Mouse (Mus musculus): ENCODE data around the gene Vars. TPM values are rescaled to one million over a fixed set of nuclear protein-coding genes. Genes with fewer than 3 reads are reported as not detected.
"Not testable (repeated sequence)": the region's sequence is repeated elsewhere in the genome, so short reads cannot be mapped to it uniquely, and the experiment has no call there.

Vars gene
- polyA plus RNA-seq (2017; shearing (Covaris generic)) = 10 to 100 TPM; 27.2 to 30.9 (median 30.8) TPM

DNA sequence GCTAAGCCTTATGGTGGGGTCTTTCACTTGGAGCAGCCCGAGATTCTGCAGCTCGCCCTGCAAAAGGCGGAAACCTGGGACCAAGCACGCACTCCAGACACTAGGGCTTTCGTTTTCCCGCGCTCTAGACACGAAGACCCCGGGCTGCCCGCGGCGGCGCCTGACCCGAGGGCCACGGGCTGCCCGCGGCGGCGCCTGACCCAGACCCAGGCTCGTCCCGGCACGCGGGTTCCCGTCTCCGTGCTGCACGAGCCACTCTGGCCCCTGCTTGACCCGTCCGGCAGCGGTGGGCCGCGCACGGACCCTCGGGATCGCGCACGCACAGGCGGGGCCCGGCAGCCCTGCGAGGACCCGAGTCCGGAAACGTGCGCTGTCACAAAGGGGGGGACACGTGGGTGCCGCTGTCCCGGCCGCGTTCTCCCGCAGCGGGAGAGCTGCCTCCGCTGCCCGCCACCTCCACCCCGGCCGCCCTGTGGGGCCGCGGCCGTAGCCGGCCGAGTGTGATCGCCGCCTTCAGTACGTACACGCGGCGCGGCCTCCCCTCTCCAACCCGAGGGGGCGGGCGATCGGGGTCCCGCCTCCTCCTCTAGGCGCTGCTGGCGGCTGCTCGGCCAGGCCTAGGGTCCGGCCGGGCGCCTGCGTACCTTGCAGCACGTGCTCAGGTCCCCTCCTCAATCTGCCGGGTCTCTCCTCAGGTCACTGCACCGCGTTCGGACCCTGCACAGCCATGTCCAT is at the start of gene Vars:
Gene Vars (plus strand): TSS at position 271 of the 735 bp plus-strand sequence.
- peak; percentile 73 for ATAC-seq

- ATAC-seq = peak; percentile 19
These were observed 49.0 kb upstream of the Vars start for GRCm38 (mm10) chr17:34951636-34952377.

GRCm38 (mm10) chr17:34952378-34953040 is 48.3 kb upstream of the Vars start:
- peak; percentile 72 for ATAC-seq

DNA sequence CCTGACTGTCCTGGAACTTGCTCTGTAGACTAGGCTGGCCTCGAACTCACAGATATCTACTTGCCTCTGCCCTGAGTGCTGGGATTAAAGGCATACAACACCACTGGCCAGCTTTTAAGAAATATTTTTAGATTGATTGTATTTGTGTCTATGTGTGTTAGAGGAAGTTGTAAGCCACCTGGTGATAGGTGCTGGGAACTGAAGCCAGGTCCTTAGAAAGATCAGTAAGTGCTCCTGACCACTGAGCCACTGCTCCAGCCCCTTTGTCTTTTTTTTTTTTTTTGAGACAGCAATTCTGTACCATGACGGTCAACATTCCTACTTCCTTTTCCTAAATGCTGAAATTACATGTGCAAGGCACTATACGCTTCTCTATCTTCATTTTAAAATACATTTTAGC is 47.5 kb upstream of the Vars start:
- ATAC-seq = no peak

- ATAC-seq = no peak
These were observed 46.9 kb upstream of the Vars start for GRCm38 (mm10) chr17:34953904-34954303.

GRCm38 (mm10) chr17:34954831-34955230 is 46.0 kb upstream of the Vars start:
- ATAC-seq = no peak

DNA sequence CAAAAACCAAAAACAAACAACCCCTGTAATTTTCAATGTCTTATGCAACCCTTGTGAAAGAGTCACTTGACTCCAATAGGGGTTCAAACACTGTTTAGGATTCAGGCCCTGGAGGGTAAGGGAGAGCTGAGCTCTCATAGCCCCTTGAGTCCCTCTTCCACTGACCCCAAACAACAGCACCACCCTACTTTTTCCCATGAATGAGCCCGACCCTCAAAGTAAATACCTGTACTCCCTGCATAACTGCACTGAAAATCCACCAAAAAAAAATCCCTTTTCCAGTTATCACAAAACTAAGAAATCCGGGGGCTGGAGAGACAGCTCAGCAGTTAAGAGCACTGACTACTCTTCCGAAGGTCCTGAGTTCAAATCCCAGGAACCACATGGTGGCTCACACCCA is 44.9 kb upstream of the Vars start:
- ATAC-seq = no peak

- ATAC-seq = no peak
These were observed 44.4 kb upstream of the Vars start for GRCm38 (mm10) chr17:34956340-34956739.

- not testable (repeated sequence) for ATAC-seq
These were observed 43.5 kb upstream of the Vars start for GRCm38 (mm10) chr17:34957291-34957690.

- ATAC-seq = not testable (repeated sequence)
These were observed 42.8 kb upstream of the Vars start for GRCm38 (mm10) chr17:34957966-34958365.

- peak; percentile 19 for ATAC-seq
These were observed 42.1 kb upstream of the Vars start for GRCm38 (mm10) chr17:34958734-34959129.

- ATAC-seq = peak; percentile 95
These were observed 41.5 kb upstream of the Vars start, which contains the start of gene Hspa1b for GRCm38 (mm10) chr17:34959130-34959778. TSS of gene Hspa1b (minus strand) at chr17:34959238.

DNA sequence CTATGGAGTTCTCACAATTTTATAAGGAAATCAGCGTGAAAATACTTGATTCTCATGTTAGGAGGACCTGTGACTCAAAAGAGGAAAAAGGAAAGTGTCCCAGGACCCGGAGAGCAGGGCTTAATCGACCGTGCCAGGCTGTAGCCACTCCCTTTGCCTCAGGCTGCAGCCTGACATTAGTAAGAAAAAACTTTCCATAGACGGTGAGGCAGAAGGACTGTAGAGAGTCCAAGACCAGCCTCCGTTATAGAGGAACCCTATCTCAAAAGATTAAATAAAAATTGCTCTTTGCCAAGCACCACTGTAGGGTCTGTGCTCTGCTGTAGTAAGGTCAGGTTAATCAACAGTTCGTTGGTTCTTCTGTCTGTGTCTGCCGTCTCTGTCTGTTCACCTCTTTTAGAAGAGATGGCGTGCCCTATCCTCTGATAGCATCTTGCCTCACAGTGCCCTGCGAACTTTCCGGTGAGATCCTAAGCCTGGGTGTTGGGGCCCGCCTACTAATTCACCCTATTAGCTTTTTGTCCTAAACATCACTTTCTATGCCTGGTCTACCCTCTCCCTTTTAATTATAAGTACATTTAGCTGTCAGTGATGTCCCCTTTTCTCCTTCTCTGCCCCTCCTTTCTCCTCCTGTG is 40.8 kb upstream of the Vars start:
- ATAC-seq = no peak

DNA sequence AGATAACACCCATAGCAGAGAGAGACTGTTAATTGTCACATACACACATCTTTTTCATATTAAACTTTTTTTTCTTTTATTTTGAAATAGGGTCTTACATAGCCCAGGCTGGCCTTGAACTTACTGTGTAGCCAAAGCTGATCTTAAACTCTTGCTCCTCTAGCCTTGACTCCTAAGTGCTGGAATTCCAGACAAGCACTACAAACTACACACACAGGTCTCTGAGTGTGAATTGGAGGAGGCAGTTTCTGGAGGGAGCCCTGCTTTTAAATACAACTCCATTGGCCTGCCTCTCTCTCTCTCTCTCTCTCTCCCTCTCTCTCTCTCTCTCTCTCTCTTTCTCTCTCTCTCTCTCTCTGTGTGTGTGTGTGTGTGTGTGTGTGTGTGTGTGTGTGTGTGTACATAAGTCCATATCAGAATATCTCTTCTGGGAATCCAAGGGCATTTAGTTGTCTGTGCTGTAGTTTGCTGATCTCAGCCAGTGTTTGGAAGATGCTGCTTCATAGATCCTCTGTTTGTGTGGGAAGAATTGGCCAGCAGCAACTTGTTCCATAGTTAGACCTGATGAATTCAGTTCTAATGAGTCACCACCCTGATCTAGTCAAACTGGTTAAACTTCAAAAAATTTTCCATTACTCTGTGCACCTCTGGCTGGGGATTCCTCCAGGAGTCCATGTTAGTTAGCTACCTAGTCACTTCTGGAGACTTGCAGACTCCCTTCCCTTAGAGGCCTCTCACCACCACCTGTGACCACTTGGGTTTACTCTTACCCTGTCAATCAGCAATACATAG is 39.9 kb upstream of the Vars start:
- no peak for ATAC-seq

DNA sequence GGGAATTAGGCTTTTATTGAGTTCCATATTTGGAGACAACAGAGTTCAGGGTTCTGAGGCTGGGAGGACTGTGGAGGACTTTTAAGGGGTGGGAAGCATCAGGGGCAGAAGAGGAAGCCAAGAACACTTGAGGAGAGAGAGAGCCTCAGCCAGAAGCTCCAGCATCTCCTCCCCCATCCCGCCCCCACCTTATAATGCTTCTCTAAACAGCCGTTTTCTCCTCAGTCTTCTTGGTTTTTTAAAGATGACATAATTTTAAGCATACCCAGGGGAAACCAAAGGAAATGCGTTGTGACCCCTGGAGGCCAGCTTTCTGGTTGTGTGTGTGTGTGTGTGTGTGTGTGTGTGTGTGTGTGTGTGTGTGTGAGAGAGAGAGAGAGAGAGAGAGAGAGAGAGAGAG is 38.7 kb upstream of the Vars start:
- ATAC-seq = no peak

GRCm38 (mm10) chr17:34962841-34963240 is 37.9 kb upstream of the Vars start:
- ATAC-seq = no peak

- no peak for ATAC-seq
These were observed 36.1 kb upstream of the Vars start for GRCm38 (mm10) chr17:34964640-34965049.

- no peak for ATAC-seq
These were observed 35.2 kb upstream of the Vars start for GRCm38 (mm10) chr17:34965627-34966026.

DNA sequence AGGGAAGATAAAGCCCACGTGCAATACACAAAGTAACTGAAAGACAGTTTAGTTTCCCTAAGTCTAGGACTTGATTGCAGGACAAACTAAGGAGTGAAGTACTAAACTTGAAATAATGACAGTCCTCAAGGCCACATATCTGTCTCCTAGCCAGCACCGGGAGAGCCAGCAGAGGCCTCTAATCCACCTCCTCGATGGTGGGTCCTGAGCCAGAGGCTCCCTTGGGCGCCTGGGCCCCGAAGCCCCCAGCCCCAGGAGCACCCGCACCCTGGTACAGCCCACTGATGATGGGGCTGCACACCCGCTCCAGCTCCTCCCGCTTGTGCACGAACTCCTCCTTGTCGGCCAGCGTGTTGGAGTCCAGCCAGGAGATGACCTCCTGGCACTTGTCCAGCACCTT is 31.0 kb upstream of the Vars start, which contains the start of gene Gm20481:
Gene Gm20481 (plus strand): TSS at position 91 of the 400 bp plus-strand sequence.
- not testable (repeated sequence) for ATAC-seq

- ATAC-seq = not testable (repeated sequence)
These were observed 29.9 kb upstream of the Vars start for GRCm38 (mm10) chr17:34970850-34971249.

DNA sequence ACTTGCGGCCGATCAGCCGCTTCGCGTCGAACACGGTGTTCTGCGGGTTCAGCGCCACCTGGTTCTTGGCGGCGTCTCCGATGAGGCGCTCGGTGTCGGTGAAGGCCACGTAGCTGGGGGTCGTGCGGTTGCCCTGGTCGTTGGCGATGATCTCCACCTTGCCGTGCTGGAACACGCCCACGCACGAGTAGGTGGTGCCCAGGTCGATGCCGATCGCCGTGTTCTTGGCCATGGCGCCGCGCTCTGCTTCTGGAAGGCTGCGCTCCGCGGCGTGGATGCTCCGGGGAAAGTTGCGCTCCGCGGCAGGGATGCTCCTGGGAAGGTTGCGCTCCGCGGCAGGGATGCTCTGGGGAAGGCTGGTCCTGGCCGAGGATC is 29.1 kb upstream of the Vars start:
- ATAC-seq = peak; percentile 22

All from inflammation-experienced regulatory T-cells, adult 6 months (primary cell).